Mouse (Mus musculus): Measurements from ENCODE around the gene Tdpoz2.
"Not testable (repeated sequence)": the region's sequence is repeated elsewhere in the genome, so short reads cannot be mapped to it uniquely, and the experiment has no call there.

Tdpoz2 gene

DNA sequence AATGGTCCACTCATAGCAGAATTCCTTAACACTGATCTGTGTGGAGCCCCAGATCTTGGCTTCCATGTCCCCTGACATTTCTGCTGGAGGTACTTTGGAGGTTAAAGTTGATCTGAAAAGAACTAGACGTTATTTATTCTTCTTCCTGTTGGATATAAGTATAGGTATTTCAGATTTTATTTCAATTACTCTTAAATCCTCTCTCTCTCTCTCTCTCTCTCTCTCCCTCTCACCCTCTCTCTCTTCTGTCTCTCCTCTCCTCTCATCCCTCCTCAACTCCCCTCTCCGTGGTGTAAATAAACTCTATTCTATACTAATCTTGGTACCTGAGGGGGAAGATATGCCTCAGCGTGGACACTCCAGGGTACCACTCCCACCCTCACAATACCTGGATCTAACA lies at the start of gene Tdpoz2:
Gene Tdpoz2 (minus strand): TSS at position 101 of the 400 bp plus-strand sequence.
- CTCF ChIA-PET = no interaction called here

DNA sequence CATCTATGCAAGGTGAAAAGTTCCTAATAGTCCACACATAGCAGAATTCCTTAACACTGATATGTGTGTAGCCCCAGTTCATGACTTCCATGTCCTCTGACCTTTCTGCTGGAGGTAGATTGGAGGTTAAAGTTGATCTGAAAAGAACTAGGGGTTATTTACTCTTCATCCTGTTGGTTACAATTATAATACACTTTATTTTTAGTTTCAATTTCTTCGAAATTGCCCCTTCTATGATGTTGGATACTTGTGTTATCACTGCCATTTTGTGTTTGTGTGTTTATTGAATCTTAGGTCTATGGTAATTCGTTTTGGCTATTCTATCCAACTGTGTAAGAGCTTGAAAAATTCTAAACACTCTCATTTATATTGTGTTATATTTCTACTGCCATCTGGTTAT lies 40.5 kb upstream of the Tdpoz2 start, which contains the start of gene Gm37596:
Gene Gm37596 (minus strand): TSS at position 101 of the 400 bp plus-strand sequence.
- CTCF ChIA-PET = not testable (repeated sequence)

DNA sequence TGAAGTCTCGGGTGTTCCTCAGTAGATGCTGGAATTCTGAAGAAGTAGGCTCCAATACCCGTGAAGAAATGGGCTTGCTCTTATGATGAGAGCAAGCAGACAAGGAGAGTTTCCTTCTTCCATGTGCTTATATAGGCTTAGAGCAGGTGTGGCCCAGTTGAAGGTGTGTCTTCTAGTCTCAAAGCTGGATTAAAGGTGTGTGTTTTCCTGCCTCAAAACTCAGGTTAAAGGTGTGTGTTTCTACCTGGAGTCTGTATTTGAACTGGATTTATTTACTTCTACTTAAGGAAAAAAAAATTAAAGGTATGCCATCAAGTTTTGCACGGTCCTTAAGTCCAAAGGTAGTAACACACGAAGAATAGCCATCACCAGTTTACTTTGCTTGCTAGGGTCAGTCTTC lies 23.7 kb upstream of the Tdpoz2 start, which contains the start of gene Tdpoz1:
Gene Tdpoz1 (minus strand): TSS at position 101 of the 400 bp plus-strand sequence.
- CTCF ChIA-PET = not testable (repeated sequence)

DNA sequence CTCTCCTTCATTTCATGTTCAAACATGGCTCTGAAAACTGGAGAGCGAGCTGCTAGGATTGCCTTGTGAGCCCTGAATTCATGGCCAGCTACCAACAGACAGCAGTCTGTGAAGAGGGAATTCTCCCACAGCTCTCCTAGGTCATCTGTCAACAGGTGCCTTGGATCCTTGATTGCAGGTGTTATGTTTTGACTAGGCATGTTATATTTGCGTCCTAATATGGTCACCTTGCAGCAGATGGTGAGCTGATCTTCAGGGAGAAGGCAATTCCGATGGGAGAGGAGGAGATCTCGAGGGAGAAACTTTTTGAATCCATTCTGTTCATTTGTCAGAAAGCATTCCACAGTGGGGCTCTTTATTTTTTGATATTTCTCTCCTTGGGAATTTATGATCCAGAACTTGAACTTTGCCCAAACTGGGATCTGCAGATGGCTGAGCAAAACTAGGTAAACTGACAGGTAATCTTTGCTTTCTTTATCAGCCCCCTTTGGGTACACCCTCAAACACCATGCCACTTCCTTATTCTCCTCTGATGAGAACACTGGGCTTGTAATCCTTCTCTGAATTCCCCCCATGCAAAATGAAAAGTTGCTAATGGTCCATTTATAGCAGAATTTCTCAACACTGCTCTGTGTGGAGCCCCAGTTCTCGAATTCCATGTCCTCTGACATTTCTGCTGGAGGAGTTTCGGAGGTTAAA lies 18.5 kb upstream of the Tdpoz2 start:
- CTCF ChIA-PET = not testable (repeated sequence)

DNA sequence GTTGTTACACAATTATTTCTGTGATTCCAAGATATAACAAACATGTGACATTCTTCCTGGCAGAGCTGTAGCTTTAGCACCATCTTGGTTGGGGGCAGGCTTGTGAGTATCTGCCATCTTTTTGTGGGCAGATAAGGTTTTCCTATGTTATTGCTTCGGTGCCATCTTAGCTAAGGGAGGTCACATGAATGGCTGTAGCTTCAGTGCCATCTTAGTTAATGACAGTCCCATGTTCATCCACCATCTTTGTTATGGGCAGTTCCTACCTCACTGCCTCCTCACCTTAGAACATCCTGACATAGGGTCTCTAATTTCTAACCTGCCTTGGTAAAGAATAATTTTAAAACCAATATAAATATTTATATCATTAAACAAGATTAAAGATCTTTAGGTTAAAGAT lies 1.8 kb upstream of the Tdpoz2 start:
- CTCF ChIA-PET = no interaction called here

DNA sequence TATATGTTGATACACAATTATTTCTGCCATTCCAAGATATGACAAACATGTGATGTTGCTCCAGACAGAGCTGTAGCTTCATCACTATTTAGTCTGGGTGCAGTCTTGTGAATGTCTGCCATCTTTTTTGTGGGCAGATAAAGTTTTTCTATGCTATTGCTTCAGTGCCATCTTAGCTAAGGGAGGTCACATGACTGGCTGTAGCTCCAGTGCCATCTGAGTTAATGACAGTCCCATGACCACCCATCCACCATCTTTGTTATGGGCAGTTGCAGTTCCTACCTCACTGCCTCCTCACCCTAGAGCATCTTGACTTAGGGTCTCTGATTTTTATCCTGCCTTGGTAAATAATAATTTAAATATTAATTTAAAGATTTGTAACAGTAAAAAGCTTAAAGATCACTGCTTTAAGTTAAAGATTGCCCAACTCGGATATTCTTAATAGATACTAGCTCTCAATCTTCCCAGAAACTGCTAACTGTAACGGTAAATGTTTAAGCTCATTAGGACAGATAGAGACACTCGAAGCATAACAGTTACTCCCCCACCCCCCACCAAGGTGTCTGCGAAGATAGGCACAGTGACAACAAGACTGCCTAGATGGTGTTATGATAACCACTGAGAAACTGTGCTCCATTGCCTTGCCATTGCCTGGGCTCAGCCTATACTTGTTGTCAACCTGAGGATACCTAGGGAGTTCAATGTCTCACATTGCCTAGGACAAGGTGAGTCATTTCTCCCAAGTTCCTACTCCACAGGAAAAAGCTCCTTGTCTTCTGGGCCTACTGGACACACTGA lies 21.4 kb downstream of the Tdpoz2 start:
- CTCF ChIA-PET = not testable (repeated sequence)

DNA sequence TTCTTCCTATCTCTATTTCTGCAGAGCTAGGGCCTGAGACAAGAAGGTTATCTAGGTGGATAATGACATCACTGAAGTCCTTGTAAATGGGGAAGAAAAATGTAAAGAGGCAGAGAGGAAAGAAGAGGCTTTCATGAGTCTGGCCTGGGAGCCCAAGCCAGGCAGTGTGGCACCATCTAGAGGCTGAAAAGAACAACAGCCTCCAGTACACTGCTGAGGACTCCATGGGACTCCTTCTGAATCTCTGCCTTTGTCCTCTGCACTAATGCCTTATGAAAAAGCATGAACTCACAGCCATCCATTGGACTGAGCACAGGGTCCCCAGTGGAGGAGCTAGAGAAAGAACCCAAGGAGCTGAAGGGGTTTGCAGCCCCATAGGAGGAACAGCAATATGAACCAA lies 43.5 kb downstream of the Tdpoz2 start:
- CTCF ChIA-PET = not testable (repeated sequence)

DNA sequence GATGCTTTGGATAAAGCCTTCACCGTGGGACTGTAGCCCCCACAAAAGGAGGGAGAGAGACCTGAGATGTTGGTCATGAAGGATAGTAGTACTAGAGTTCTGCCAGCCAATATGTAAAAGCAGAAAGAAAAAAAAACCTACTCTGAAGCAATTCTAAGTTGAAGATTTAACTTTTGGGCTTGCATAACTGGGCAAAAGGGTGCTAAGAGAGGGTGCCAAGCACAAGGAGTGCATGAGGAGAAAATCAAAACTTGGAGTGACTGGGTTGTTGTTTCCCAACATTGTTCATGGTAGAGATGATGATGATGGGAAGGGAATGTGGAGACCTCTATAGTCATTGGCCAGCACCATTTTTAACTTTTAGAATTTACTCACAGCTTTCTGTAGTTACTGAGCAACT lies 50.6 kb downstream of the Tdpoz2 start:
- CTCF ChIA-PET = no interaction called here

Measured in spleen, embryonic (tissue).